Mouse (Mus musculus): Measurements from ENCODE around the gene Dohh.

- TF ChIP-seq POLR2A (IDR thresholded peaks at IDR 0.05; ENCODE audit: low read depth, low read length): no peak
- no peak for TF ChIP-seq CTCF (IDR thresholded peaks at IDR 0.05; ENCODE audit: extremely low read depth, insufficient read length, insufficient replicate concordance, low read depth, low read length)
Measured at GRCm38 (mm10) chr10:81410350-81410749, 26.1 kb downstream of the Dohh start.

Measured in small intestine, adult 2 months (tissue).